In the genomic region with DNA sequence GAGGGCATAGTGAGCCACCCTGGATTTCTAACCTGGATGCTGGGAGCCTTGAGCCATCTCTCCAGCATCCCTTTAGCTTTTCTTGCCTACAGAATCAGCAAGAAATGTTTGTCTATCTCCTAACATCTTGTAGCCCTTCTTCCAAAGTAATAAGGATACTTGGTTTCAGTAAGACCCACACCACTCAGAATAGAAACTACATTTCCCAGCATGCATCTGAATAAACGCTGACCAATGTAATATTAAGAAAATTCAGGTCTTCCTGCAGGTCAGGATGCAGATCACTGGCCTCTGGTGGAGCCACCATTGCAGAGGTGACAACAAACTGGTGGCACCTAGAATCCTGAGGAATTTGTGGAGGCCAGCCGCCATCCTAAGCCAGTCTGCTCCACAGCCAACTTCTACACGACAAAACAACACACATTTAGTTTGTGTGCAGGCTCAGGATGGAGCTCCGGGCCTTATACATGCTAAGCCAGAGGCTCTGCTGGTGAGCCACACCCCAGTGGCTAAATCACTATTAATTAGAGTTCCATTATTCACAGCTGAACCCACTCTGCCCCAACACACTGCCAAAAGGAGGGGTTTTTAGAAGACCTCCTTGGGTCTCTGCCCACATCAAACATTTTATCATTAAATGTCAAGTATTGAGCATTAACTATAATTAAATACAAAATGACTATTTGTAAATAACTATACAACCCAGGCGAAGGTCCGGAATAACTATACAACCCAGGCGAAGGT, we compare ENCODE assay signal across 22 mouse cellular contexts.
DNase-seq lines count a peak whose midpoint lies in the region; ATAC-seq and TF ChIP-seq lines count a peak whose summit lies in the region.
"Had no signal": no experiment of that assay in that cellular context is flagged by ENCODE, and none has a peak within 500 bp of the region (broad histone marks: within the 10 kb centered on the region; RNA-seq: fewer than 3 reads in every experiment).

No protein-coding gene starts in this region.

- ATAC-seq in hindbrain, postnatal 0 days = no peak
- no peak for ATAC-seq in hindbrain, embryonic 12.5 days (ENCODE audit: low FRiP score)
- 0 out of 2 replicates have a peak, but pooled peaks have one; percentile 7 for ATAC-seq in neural tube, embryonic 15.5 days (ENCODE audit: low FRiP score)
- ATAC-seq: CD4-positive, CD25-positive, alpha-beta regulatory T cell, adult 4 months; forebrain, embryonic 13.5 days; forebrain, embryonic 15.5 days; forebrain, postnatal 0 days had no signal

- TF ChIP-seq CTCF in hindbrain, postnatal 0 days (IDR thresholded peaks at IDR 0.05; ENCODE audit: low read depth) = no peak
- TF ChIP-seq CTCF in brain, embryonic 14.5 days (IDR thresholded peaks at IDR 0.05; ENCODE audit: borderline replicate concordance, extremely low read depth, insufficient read depth, insufficient read length) = no peak

- H3K27me3 ChIP-seq in hindbrain, postnatal 0 days (ENCODE audit: insufficient read depth, low read length) = no peaks in the 10 kb centered on the region
- H3K27me3 ChIP-seq in hindbrain, embryonic 12.5 days = 0 out of 2 replicates have a peak, but pooled peaks cover 7% of the 10 kb centered on the region
- H3K27me3 ChIP-seq in neural tube, embryonic 15.5 days (replicated peaks) = no peaks in the 10 kb centered on the region
- H3K27me3 ChIP-seq: forebrain, embryonic 15.5 days had no signal

- H3K4me2 ChIP-seq in hindbrain, postnatal 0 days (ENCODE audit: low read depth, low read length) = no peak overlapping the region
- no peak overlapping the region for H3K4me2 ChIP-seq in hindbrain, embryonic 12.5 days (replicated peaks)
- H3K4me2 ChIP-seq in neural tube, embryonic 15.5 days = no peak overlapping the region
- H3K4me2 ChIP-seq: embryonic facial prominence, embryonic 12.5 days; forebrain, embryonic 13.5 days; forebrain, embryonic 15.5 days had no signal

- H3K9me3 ChIP-seq in hindbrain, postnatal 0 days (ENCODE audit: low read length) = no peaks in the 10 kb centered on the region
- no peaks in the 10 kb centered on the region for H3K9me3 ChIP-seq in hindbrain, embryonic 12.5 days (replicated peaks)
- H3K9me3 ChIP-seq in neural tube, embryonic 15.5 days (replicated peaks) = no peaks in the 10 kb centered on the region
- no peaks in the 10 kb centered on the region for H3K9me3 ChIP-seq in ES-E14 (ENCODE audit: control insufficient read depth, insufficient read depth, low read depth, low read length)
- H3K9me3 ChIP-seq: embryonic facial prominence, embryonic 12.5 days; forebrain, embryonic 13.5 days; forebrain, embryonic 15.5 days; G1E had no signal

- H3K9ac ChIP-seq in hindbrain, postnatal 0 days (replicated peaks; ENCODE audit: low read length) = no peak overlapping the region
- no peak overlapping the region for H3K9ac ChIP-seq in hindbrain, embryonic 12.5 days
- H3K9ac ChIP-seq in neural tube, embryonic 15.5 days (replicated peaks) = no peak overlapping the region
- no peak overlapping the region for H3K9ac ChIP-seq in ES-E14 (ENCODE audit: insufficient read depth, low read depth, low read length, poor library complexity, severe bottlenecking)
- H3K9ac ChIP-seq: embryonic facial prominence, embryonic 12.5 days; forebrain, embryonic 13.5 days; forebrain, embryonic 15.5 days; forebrain, postnatal 0 days had no signal

- peaks cover 4% of the 10 kb centered on the region; the same call in 1 of the 2 replicates for H3K4me1 ChIP-seq in hindbrain, postnatal 0 days (ENCODE audit: insufficient read depth, low read length)
- H3K4me1 ChIP-seq in hindbrain, embryonic 12.5 days = peaks cover 23% of the 10 kb centered on the region
- peaks cover 12% of the 10 kb centered on the region for H3K4me1 ChIP-seq in neural tube, embryonic 15.5 days
- H3K4me1 ChIP-seq in ES-E14 (ENCODE audit: control insufficient read depth in 2 of 2, insufficient read depth in 2 of 2, low read length in 2 of 2, poor library complexity in 1 of 2) = peaks cover 2 to 13% of the 10 kb centered on the region in 2 experiments; a peak in 1 of 4 replicates
- H3K4me1 ChIP-seq: embryonic facial prominence, embryonic 12.5 days had no signal

- H3K4me3 ChIP-seq in hindbrain, postnatal 0 days (ENCODE audit: low read length) = no peak overlapping the region
- H3K4me3 ChIP-seq in hindbrain, embryonic 12.5 days = no peak overlapping the region
- H3K4me3 ChIP-seq in neural tube, embryonic 15.5 days (replicated peaks) = no peak overlapping the region
- H3K4me3 ChIP-seq in ES-E14 (ENCODE audit: insufficient read depth in 1 of 2, low read depth in 1 of 2, low read length in 2 of 2, poor library complexity in 1 of 2, severe bottlenecking in 1 of 2) = no peak overlapping the region
- H3K4me3 ChIP-seq: embryonic facial prominence, embryonic 10.5 days; embryonic facial prominence, embryonic 12.5 days; forebrain, embryonic 13.5 days; forebrain, embryonic 15.5 days had no signal

- TF ChIP-seq POLR2A in brain, embryonic 14.5 days (IDR thresholded peaks at IDR 0.05; ENCODE audit: borderline replicate concordance, extremely low read depth, insufficient read depth, insufficient read length, poor library complexity, severe bottlenecking) = no peak

- no peak overlapping the region for H3K27ac ChIP-seq in hindbrain, postnatal 0 days
- no peak overlapping the region for H3K27ac ChIP-seq in hindbrain, embryonic 12.5 days
- H3K27ac ChIP-seq in neural tube, embryonic 15.5 days (replicated peaks) = no peak overlapping the region
- H3K27ac ChIP-seq in ES-E14 (ENCODE audit: insufficient read depth, low read depth, low read length, poor library complexity, severe bottlenecking) = no peak overlapping the region
- H3K27ac ChIP-seq: embryonic facial prominence, embryonic 10.5 days; embryonic facial prominence, embryonic 12.5 days had no signal

- DNase-seq in hindbrain, postnatal 0 days (ENCODE audit: low spot score) = peak; percentile 45
- DNase-seq in neural tube, embryonic 10.5 days (ENCODE audit: extremely low spot score, low spot score) = no peak
- no peak for DNase-seq in ES-E14 (ENCODE audit: low read depth, low spot score)
- peak; percentile 49 for DNase-seq in brain, embryonic 14.5 days (ENCODE audit: low read depth)
- no peak for DNase-seq in urinary bladder, adult 2 months (ENCODE audit: low spot score)
- no peak for DNase-seq in B cell, adult 2 months
- DNase-seq: adrenal gland, adult 2 months; adrenal gland, postnatal 10 days; adrenal gland, postnatal 25 days; cerebellum, adult 11-12 months; cerebellum, adult 2 months; cerebellum, adult 9-10 months; cerebellum, postnatal 25 days; forebrain, postnatal 0 days had no signal

- WGBS in hindbrain, postnatal 0 days = 66% methylated on average over 7 of the region's 7 CpGs
- WGBS in hindbrain, embryonic 12.5 days = 87% methylated on average over 7 of the region's 7 CpGs
- 71% methylated on average over 7 of the region's 7 CpGs for WGBS in neural tube, embryonic 15.5 days

- in situ Hi-C loops in ES-E14 (cut with MboI; ENCODE audit: low sequenced_read_pairs in 2 of 2, unreplicated experiment in 2 of 2) = no loop called here

- H3K36me3 ChIP-seq in hindbrain, postnatal 0 days (ENCODE audit: insufficient read depth, low read length) = no peaks in the 10 kb centered on the region
- H3K36me3 ChIP-seq in hindbrain, embryonic 12.5 days = no peaks in the 10 kb centered on the region
- no peaks in the 10 kb centered on the region for H3K36me3 ChIP-seq in neural tube, embryonic 15.5 days
- no peaks in the 10 kb centered on the region for H3K36me3 ChIP-seq in ES-E14 (ENCODE audit: control insufficient read depth, insufficient read depth, low read length, poor library complexity, severe bottlenecking)
- H3K36me3 ChIP-seq: embryonic facial prominence, embryonic 10.5 days; embryonic facial prominence, embryonic 12.5 days; forebrain, embryonic 15.5 days; G1E had no signal

TF ChIP-seq in ES-E14, 5 proteins besides CTCF, POLR2A, EP300 and RAD21:
- no peak for TF ChIP-seq ZNF384 (IDR thresholded peaks at IDR 0.05; ENCODE audit: low read depth, low read length)
- peak; percentile 79 for TF ChIP-seq MAFK (IDR thresholded peaks at IDR 0.05; ENCODE audit: insufficient read depth, low read depth, low read length)
- peak; percentile 79 for TF ChIP-seq HCFC1 (IDR thresholded peaks at IDR 0.05; ENCODE audit: borderline replicate concordance, insufficient read depth, low read length)
TF ChIP-seq in ES-E14: peak in this region for 2.

Comparison
In these comparisons a context has a peak if more than half of its experiments do, and no peak if none do; other contexts are left out.
1. DNase-seq: peak in hindbrain, postnatal 0 days (single experiment) and brain, embryonic 14.5 days (single experiment); none in neural tube, embryonic 10.5 days (single experiment), ES-E14 (single experiment), urinary bladder, adult 2 months (single experiment) and B cell, adult 2 months (0 of 2).